Mouse (Mus musculus) heart, postnatal 0 days (tissue): ENCODE measurements around the gene Selenoi.

Experiments used
- CTCF ChIP-seq: IDR thresholded peaks from 2 replicates; pipeline ENCODE4 v1.5.1; 2016; ENCODE audit warnings: antibody characterized with exemption, control low read depth, low read depth
- EP300 ChIP-seq: IDR thresholded peaks from 2 replicates; pipeline ENCODE4 v1.6.1; 2016; ENCODE audit warnings: antibody characterized with exemption, low read depth

- TF ChIP-seq EP300 (no peak), CTCF (no peak)
These were observed 23.4 kb downstream of the Selenoi start for GRCm38 (mm10) chr5:30255567-30256354.
